Mouse (Mus musculus) neural tube, postnatal 0 days (tissue): ENCODE data around the gene Ptpn21. TPM values are rescaled to one million over a fixed set of nuclear protein-coding genes. Genes with fewer than 3 reads are reported as not detected.

Experiments
- polyA plus RNA-seq: library from polyadenylated mRNA; unstranded; fragments of >200 nt; fragmentation: Nextera tagmentation; extraction: Ambion mirVana; gene quantifications from 2 replicates; pipeline ENCODE4 v1.2.1, GENCODE M21; 2015

Gene Ptpn21
- polyA plus RNA-seq, result 2.8 and 3.7 TPM in 2 replicates

GRCm38 (mm10) chr12:98736951-98737800 is at the start of gene Ptpn21:
Gene Ptpn21 (minus strand): TSS chr12:98737405.

GRCm38 (mm10) chr12:98746746-98747379 is 9.7 kb upstream of the Ptpn21 start, which contains the start of gene Zc3h14:
Gene Zc3h14 (plus strand): TSS chr12:98746964.

DNA sequence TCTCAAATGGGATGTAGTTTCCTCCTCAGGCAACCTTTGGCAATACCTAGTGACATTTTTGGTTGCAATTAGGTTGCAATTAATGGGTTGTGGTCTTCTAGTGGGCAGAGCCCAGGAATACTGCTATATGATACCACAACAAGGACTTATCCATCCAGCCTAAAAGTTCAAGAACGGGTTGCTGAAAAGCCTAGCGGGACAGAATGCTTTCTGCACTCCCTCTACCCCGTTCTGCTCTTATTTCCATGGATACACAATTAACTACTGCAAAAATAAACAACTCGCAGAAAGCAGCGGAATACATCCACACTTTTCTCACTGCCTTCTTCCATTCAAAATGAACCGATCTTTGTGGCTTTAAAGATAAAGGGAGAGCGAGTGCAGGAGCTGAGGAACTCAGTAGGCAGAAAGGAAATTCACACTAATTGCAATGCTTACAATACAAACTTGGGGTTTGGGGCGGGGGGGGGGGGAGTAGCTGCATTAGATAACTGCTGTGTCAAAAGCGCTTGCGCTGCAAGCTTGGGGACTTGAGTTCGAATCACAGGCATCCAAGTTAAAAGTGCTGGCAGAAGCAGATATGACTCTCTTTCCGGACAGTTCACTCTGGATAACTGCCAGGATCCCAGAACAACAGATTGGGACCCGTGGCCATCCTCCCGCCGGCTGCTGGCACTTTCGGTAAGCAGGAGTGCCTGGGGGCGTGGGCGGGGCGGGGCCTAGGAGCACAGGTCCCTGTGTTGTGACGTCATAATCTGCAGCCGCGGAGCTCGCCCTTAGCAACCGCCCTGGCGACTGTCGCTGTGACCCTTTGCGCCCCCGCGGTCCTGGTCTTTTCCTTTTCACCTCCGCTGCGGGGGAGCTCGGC is 109.6 kb downstream of the Ptpn21 start, which contains the start of gene Spata7:
Gene Spata7, plus strand, starts transcription at position 766 of the 868 bp plus-strand sequence.

Other genes starting within 250 kb of the Ptpn21 start
- 27.9 and 30.8 TPM in 2 replicates for gene Kcnk10, start 159.1 kb downstream of the Ptpn21 start, polyA plus RNA-seq
- gene Spata7, start 109.2 kb downstream of the Ptpn21 start, polyA plus RNA-seq, result 28.6 and 30.8 TPM in 2 replicates
- 85.2 and 90.7 TPM in 2 replicates for gene Zc3h14, start 9.6 kb upstream of the Ptpn21 start, polyA plus RNA-seq
- gene Eml5, start 164.1 kb upstream of the Ptpn21 start, polyA plus RNA-seq, result 12.0 and 14.9 TPM in 2 replicates
- 23.5 and 24.3 TPM in 2 replicates for gene Ttc8, start 183.2 kb upstream of the Ptpn21 start, polyA plus RNA-seq